Mouse (Mus musculus) stomach, postnatal 0 days (tissue): Measurements from ENCODE around the gene Anln. TPM values are rescaled to one million over a fixed set of nuclear protein-coding genes. Genes with fewer than 3 reads are reported as not detected.

Source experiments
- ATAC-seq: fragments of 200-750 bp; cut with Nextera tagmentation; 2 replicates; pipeline ENCODE4 v1.8.0; 2017; ENCODE audit not compliant: low FRiP score, low TSS enrichment
- DNase-seq: peaks from one replicate; pipeline ENCODE4 v3.0.0-alpha.2; 2016; ENCODE audit warnings: low spot score
- H3K27ac ChIP-seq: fragments of 300-500 bp; sonication (generic); replicated peaks from 2 replicates; pipeline ENCODE4 v1.5.1; 2014; ENCODE audit warnings: mild to moderate bottlenecking, control low read depth
- H3K27me3 ChIP-seq: fragments of 300-500 bp; sonication (generic); 2 replicates; pipeline ENCODE4 v1.6.1; 2014; ENCODE audit warnings: low read length; ENCODE audit not compliant: control insufficient read depth, insufficient read depth
- H3K36me3 ChIP-seq: fragments of 300-500 bp; sonication (generic); 2 replicates; pipeline ENCODE4 v1.6.1; 2014; ENCODE audit warnings: low read length, mixed read lengths; ENCODE audit not compliant: control insufficient read depth, insufficient read depth
- H3K4me1 ChIP-seq: fragments of 300-500 bp; sonication (generic); replicated peaks from 2 replicates; pipeline ENCODE4 v1.6.1; 2014; ENCODE audit warnings: antibody characterized with exemption; ENCODE audit not compliant: control insufficient read depth, insufficient read depth
- H3K4me2 ChIP-seq: fragments of 300-500 bp; sonication (generic); replicated peaks from 2 replicates; pipeline ENCODE4 v1.6.1; 2014; ENCODE audit warnings: low read depth, mild to moderate bottlenecking, control low read depth, moderate library complexity
- H3K4me3 ChIP-seq: fragments of 300-500 bp; sonication (generic); 2 replicates; pipeline ENCODE4 v1.5.1; 2014; ENCODE audit warnings: low read depth, low read length, control low read depth
- H3K9ac ChIP-seq: fragments of 300-500 bp; sonication (generic); 2 replicates; pipeline ENCODE4 v1.6.1; 2014; ENCODE audit warnings: mild to moderate bottlenecking, low read length, control low read depth, mixed read lengths
- H3K9me3 ChIP-seq: fragments of 300-500 bp; sonication (generic); 2 replicates; pipeline ENCODE4 v1.6.1; 2016; ENCODE audit warnings: low read length; ENCODE audit not compliant: control insufficient read depth
- CTCF ChIP-seq: IDR thresholded peaks from 2 replicates; pipeline ENCODE4 v1.5.1; 2016; ENCODE audit warnings: antibody characterized with exemption, low read depth, mild to moderate bottlenecking, moderate library complexity
- EP300 ChIP-seq: optimal IDR thresholded peaks from 2 replicates; pipeline ENCODE3; 2016; ENCODE audit warnings: antibody characterized with exemption
- WGBS: fragments of 180-500 bp; shearing (Covaris S2); extraction: QIAGEN DNeasy Blood & Tissue Kit; methylation state at CpG from one replicate; pipeline ENCODE4 v1.1.7; 2014; 5-methylcytosine and 5-hydroxymethylcytosine counted together
- polyA plus RNA-seq: library from polyadenylated mRNA; unstranded; fragments of >200 nt; fragmentation: Nextera tagmentation; extraction: Ambion mirVana; gene quantifications from 2 replicates; pipeline ENCODE4 v1.2.1, GENCODE M21; 2015

The Anln gene
- polyA plus RNA-seq, 1 experiment from 2014 or later = 15.7 TPM

- H3K27ac ChIP-seq = no peak overlapping the region
- no peaks in the 10 kb centered on the region for H3K9me3 ChIP-seq
- no peak for ATAC-seq
- H3K4me3 ChIP-seq = no peak overlapping the region
- H3K9ac ChIP-seq = no peak overlapping the region
- 46% methylated on average over 4 of the region's 4 CpGs for WGBS
- H3K27me3 ChIP-seq = no peaks in the 10 kb centered on the region
- no peak for TF ChIP-seq EP300
- no peak for TF ChIP-seq CTCF
- H3K4me1 ChIP-seq = no peaks in the 10 kb centered on the region
- DNase-seq = no peak
- H3K36me3 ChIP-seq = no peaks in the 10 kb centered on the region
- H3K4me2 ChIP-seq = no peak overlapping the region
Measured at GRCm38 (mm10) chr9:22399021-22399420, 10.0 kb upstream of the Anln start.

DNA sequence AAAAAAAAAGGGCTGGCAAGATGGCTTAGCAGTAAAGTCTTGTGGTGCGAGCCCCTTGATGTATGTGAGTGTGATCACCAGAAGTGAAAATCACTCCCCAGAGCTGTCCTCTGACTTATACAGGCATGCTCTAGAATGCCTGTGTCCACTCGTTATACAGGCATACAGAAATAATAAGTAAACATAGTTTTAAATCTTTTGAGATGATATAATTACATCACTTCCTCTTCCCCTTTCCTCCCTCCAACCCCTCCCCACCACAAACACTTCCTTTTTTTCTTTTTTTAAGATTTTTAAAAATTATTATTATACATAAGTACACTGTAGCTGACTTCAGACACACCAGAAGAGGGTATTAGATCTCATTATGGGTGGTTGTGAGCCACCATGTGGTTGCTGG lies 5.7 kb upstream of the Anln start:
- no peaks in the 10 kb centered on the region for H3K9me3 ChIP-seq
- no peaks in the 10 kb centered on the region for H3K4me1 ChIP-seq
- no peak overlapping the region for H3K4me2 ChIP-seq
- no peaks in the 10 kb centered on the region for H3K27me3 ChIP-seq
- H3K27ac ChIP-seq = no peak overlapping the region
- H3K9ac ChIP-seq = no peak overlapping the region
- ATAC-seq (no peak), DNase-seq (no peak)
- no peaks in the 10 kb centered on the region for H3K36me3 ChIP-seq
- no peak overlapping the region for H3K4me3 ChIP-seq
- TF ChIP-seq CTCF (no peak), EP300 (no peak)
- WGBS = 74% methylated on average over 2 of the region's 2 CpGs

- 49% methylated on average over 5 of the region's 5 CpGs for WGBS
- ATAC-seq = 0 out of 2 replicates have a peak, but pooled peaks have one; percentile 31
Measured at GRCm38 (mm10) chr9:22390390-22390789, 1.4 kb upstream of the Anln start.

GRCm38 (mm10) chr9:22389736-22390245 lies 803 bp upstream of the Anln start:
- Histone ChIP-seq H3K27me3 (no peaks in the 10 kb centered on the region), H3K9me3 (no peaks in the 10 kb centered on the region), H3K27ac (peak overlapping the region; percentile 96), H3K4me2 (peak overlapping the region; percentile 99), H3K36me3 (no peaks in the 10 kb centered on the region), H3K4me3 (no peak overlapping the region), H3K9ac (peak overlapping the region; percentile 86), H3K4me1 (no peaks in the 10 kb centered on the region)
- DNase-seq (no peak), ATAC-seq (no peak)
- no peak for TF ChIP-seq CTCF
- no peak for TF ChIP-seq EP300
- WGBS = 50% methylated on average over 6 of the region's 6 CpGs

More at GRCm38 (mm10) chr9:22390390-22390789, 1.4 kb upstream of the Anln start:
- no peak for TF ChIP-seq CTCF
- no peak for TF ChIP-seq EP300
- Histone ChIP-seq H3K4me3 (no peak overlapping the region), H3K36me3 (no peaks in the 10 kb centered on the region), H3K9me3 (no peaks in the 10 kb centered on the region), H3K4me2 (no peak overlapping the region), H3K27me3 (no peaks in the 10 kb centered on the region), H3K4me1 (no peaks in the 10 kb centered on the region), H3K9ac (no peak overlapping the region), H3K27ac (no peak overlapping the region)
- peak; percentile 36 for DNase-seq

DNA sequence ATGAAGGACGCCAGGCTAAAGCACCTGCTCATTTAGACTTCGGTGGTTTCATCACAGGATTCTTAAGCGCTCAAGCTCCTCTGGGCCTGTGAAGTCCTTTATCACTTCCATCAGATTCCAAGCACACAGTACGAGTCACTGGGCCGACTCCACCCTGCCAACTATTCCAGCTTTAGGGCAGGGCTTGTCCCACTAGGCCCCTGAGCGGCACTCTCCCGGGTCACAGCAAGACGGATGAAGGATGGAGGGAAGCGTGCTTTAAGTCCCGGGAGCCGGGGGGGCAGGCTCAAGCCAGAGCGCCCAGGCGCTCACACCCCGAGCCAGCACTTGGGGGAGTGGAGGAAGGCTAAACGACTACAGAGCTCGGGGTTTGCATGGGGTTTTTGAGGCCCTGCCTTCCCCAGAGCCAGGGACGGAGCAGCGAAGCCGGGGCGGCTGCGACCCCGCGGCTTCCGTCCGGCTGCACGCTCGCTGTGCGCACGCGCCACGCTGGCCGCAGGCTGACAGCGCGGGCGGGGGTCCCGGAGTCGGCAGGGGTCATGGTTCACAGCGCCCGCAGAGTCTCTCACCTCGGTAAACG lies 497 bp downstream of the Anln start:
- Histone ChIP-seq H3K9me3 (no peaks in the 10 kb centered on the region), H3K9ac (peak overlapping the region; percentile 75), H3K4me1 (no peaks in the 10 kb centered on the region), H3K27ac (peak overlapping the region; percentile 88), H3K27me3 (no peaks in the 10 kb centered on the region), H3K4me3 (peak overlapping the region; percentile 82), H3K4me2 (peak overlapping the region; percentile 99), H3K36me3 (no peaks in the 10 kb centered on the region)
- peak; percentile 70 for ATAC-seq
- DNase-seq = peak; percentile 65
- WGBS = 0% methylated on average over 40 of the region's 41 CpGs
- no peak for TF ChIP-seq CTCF
- TF ChIP-seq EP300 = no peak

DNA sequence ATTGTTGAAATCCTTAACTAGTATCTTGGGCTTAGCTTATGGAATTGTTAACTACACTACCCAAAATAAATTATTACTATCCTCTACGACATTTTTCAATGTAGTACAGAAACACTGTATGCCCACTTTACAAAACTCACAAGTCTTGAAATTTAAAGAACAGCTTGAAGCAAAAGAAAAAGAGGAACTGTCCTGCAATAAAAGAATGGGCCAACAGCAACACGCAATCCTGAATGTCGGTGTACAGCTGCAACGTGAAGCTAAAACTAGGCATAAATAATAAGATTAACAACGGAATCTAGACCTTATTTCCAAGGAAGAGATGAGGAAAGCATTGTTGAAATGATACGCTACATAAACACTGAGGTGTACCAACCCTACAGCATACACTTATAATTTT lies 1.1 kb downstream of the Anln start:
- H3K4me1 ChIP-seq = no peaks in the 10 kb centered on the region
- peak overlapping the region; percentile 75 for H3K9ac ChIP-seq
- TF ChIP-seq EP300 (no peak), CTCF (no peak)
- ATAC-seq (no peak), DNase-seq (no peak)
- H3K9me3 ChIP-seq = no peaks in the 10 kb centered on the region
- H3K36me3 ChIP-seq = no peaks in the 10 kb centered on the region
- H3K27me3 ChIP-seq = no peaks in the 10 kb centered on the region
- H3K27ac ChIP-seq = peak overlapping the region; percentile 88
- H3K4me2 ChIP-seq = peak overlapping the region; percentile 99
- 11% methylated on average over 6 of the region's 6 CpGs for WGBS
- peak overlapping the region; percentile 82 for H3K4me3 ChIP-seq
